Mouse (Mus musculus): ENCODE data around the gene Cnnm1.

Gene Cnnm1

DNA sequence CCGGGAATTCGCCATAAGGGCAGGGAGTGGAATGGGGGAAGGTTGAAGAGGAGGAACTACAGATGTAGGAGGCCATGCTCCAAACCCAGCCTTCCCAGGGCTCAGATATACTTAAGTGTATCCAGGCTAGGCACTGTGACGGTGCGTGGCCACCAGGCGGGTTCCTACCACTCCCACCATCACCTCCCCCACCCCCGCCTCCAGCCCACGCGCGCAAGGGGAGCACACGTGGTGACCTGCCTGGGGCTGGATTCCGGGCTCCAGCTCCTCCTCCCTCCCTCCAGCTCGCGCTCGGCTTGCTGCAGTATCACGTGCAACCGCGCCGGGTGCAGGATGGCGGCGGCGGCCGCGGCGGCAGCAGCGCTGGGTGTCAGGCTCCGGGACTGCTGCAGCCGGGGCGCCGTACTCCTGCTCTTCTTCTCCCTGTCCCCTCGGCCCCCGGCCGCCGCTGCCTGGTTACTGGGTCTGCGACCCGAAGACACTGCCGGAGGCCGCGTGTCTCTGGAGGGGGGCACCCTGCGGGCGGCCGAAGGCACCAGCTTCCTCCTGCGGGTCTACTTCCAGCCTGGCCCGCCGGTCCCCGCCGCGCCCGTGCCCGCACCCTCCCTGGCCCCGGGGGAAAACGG lies at the start of gene Cnnm1:
Gene Cnnm1 (plus strand): TSS at position 325 of the 626 bp plus-strand sequence.
- DNase-seq (ENCODE audit: low spot score) = peak; percentile 31

DNA sequence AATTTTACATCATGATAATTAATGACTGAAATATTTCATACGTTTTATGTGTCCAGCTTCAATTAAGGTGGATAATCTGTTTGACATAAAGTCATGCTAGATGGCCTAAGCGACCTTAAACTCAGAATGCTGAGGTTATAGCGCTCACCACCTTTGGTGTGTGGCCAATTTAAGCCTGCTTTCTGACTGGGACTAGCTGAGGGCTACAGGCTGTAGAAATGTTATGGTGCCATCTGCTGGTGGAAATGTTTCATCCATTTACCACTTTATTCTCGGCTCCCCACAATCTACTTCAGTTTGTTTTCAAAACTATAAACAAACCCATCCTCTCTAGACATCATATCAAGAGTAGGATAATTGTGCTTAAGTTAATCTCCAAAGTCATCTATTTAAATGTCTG lies 43.9 kb upstream of the Cnnm1 start:
- no peak for DNase-seq (ENCODE audit: low spot score)

GRCm38 (mm10) chr19:43407181-43407580 lies 33.1 kb upstream of the Cnnm1 start:
- no peak for DNase-seq (ENCODE audit: low spot score)

- no peak for DNase-seq (ENCODE audit: low spot score)
These were observed 24.7 kb upstream of the Cnnm1 start for GRCm38 (mm10) chr19:43415565-43415964.

- no peak for DNase-seq (ENCODE audit: low spot score)
These were observed 19.7 kb upstream of the Cnnm1 start for GRCm38 (mm10) chr19:43420506-43420905.

DNA sequence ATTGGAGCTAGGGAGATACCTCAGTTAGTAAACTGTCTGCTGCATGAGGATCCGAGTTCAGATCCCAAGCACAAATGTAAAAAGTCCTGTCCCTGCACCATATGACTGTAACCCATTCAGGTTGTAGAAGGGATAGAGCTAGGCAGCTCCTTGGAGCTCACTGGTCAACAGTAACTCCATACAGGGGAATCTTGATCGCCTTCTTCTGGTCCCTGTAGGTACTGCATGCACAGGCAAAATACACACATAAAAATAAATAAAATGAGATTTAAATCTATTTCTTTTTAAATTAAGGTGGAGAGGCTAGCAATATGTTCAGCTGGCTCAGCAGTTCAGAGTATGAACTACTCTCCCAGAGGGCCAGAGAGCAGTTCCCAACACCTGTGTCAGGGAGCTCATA lies 16.2 kb upstream of the Cnnm1 start:
- DNase-seq (ENCODE audit: low spot score) = no peak

DNA sequence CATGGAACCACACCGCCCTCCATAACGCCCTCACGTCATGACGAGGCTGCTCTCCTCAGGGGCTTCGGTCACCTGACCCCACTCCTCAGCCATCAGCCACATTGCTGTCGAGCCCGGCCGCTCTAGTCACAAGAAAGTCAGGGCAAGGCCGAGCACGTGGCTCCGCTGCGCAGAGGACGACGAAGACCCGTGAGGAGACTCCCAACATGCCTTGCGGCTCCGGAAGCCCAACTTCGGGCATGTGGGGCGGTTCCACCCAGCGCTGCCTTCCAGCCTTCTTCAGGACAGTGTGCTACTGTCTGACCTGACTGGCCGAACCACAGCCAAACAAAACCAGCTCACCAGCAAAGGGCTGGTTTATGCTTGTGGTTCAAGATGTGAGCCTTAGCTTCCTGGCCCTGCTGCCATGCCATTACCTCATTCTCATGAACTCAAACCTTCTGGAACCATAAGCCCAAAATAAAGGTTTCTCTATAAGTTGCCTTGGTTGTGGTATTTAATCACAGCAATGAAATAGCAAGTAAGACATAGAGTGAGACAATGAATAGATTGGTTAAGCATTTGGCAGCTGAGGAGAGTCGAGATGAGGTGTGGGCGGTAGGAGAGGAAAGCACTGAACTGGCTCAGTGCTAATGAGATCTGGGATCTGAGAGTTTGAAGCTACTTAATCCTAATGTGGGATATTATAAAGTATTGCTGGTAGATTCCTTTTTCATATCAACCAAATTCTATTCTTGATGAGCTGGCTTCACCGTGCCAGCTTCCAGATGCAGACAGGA lies 12.6 kb upstream of the Cnnm1 start:
- DNase-seq (ENCODE audit: low spot score) = no peak

GRCm38 (mm10) chr19:43439246-43439645 lies 990 bp upstream of the Cnnm1 start:
- DNase-seq (ENCODE audit: low spot score) = no peak

DNA sequence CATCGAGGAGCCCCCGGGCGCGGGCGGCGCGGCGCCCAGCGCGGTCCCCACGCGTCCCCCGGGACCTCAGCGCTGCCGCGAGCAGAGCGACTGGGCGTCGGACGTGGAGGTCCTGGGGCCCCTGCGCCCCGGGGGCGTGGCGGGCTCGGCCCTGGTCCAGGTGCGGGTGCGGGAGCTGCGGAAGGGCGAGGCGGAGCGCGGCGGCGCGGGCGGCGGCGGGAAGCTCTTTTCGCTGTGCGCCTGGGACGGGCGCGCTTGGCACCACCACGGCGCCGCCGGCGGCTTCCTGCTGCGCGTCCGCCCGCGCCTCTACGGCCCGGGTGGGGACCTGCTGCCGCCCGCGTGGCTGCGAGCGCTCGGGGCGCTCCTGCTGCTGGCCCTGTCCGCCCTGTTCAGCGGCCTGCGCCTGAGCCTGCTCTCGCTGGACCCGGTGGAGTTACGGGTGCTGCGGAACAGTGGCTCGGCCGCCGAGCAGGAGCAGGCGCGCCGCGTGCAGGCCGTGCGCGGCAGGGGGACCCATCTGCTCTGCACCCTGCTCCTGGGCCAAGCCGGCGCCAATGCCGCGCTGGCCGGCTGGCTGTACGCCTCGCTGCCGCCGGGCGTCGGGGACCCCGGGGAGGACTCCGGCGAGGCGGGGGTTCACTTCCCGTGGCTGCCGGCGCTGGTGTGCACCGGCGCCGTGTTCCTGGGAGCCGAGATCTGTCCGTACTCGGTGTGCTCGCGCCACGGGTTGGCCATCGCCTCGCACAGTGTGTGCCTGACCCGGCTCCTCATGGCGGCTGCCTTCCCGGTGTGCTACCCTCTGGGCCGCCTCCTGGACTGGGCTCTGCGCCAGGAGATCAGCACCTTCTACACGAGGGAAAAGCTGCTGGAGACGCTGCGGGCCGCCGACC lies 778 bp downstream of the Cnnm1 start:
- no peak for DNase-seq (ENCODE audit: low spot score)

- DNase-seq (ENCODE audit: low spot score) = no peak
These were observed 1.4 kb downstream of the Cnnm1 start for GRCm38 (mm10) chr19:43441661-43441990.

DNA sequence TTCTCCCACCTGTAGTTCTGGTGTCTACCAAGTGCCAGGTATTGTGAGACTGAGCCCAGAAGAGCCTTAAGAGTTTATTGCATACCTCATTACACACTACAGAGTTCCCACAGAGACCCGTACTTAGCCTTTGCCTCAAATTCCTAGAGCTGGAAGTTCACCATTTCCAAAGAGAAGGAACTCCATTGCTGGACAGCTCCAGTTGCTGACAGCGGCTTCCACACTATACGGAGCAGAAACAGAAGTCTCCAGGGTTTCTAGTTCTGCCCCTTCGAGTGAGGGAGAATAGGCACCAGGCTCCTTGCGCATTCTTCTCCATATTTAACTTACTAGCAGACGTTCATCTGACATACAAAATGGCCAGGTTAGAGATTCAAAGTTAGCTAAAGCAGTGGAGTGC lies 2.0 kb downstream of the Cnnm1 start:
- DNase-seq (ENCODE audit: low spot score) = no peak

GRCm38 (mm10) chr19:43442906-43443305 lies 2.7 kb downstream of the Cnnm1 start:
- no peak for DNase-seq (ENCODE audit: low spot score)

DNA sequence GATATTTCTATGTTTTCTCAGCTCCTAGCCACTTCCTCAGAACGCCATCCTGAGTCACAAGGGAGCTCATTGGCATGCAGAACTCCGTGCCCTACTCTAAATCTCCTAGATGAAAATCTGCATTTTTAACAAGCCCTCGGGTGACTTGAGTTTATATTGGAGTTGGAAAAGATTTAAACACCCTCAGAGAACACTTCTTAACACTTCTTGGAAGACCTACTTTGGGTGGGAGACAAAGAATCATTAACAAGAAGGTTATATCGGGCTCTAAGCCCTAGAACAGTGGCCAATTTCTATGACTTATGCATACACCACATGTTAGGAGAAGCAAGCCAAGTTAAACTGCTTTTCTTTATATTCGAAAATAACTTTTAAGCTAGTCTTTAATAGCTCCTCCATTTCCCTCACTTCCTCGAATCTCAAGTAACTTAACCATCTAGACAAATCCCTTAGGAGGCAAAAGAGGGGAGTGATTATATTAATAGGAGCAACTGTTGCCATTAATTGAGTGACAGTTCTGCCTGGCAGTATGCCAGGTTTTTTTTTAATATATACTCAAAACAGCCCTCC lies 4.5 kb downstream of the Cnnm1 start:
- DNase-seq (ENCODE audit: low spot score) = no peak

DNA sequence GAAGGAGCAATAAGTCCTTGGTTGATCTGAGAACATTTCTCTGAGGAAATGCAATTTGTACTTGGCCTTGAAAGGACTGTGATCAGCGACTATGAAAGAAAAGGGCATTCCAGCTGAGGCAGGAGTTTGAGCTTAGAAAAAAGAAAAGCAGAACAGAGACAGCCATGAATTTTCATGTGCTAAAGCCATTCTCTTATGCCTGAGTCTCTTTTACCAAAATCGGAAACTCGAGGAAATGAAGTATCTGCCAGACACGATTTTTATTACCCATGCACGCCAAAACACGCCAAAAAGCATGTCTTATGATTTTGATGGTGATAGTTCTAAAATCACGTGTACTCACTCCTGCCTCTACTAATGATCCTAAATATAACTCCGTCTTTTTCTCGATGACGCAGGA lies 11.3 kb downstream of the Cnnm1 start:
- DNase-seq (ENCODE audit: low spot score) = no peak

GRCm38 (mm10) chr19:43452176-43452575 lies 11.9 kb downstream of the Cnnm1 start:
- DNase-seq (ENCODE audit: low spot score) = no peak

DNA sequence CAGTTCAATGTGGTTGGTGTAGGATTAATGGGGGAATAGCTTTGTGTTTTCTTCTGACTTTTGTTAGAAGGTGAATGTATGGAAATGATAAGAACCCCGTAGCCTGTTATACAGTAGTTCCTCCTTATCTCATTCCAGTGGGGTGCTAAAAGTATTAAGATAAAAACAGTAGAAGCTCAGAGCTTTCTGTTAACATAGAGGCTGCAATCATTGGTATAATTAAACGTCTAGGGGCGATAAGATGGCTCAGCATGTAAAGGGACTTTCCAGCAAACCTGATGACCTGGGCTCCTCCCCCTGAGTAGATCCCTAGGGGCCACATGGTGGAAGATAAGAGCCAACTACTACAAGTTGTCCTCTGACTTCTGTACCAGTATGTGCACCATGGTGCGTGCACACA lies 12.8 kb downstream of the Cnnm1 start:
- no peak for DNase-seq (ENCODE audit: low spot score)

DNA sequence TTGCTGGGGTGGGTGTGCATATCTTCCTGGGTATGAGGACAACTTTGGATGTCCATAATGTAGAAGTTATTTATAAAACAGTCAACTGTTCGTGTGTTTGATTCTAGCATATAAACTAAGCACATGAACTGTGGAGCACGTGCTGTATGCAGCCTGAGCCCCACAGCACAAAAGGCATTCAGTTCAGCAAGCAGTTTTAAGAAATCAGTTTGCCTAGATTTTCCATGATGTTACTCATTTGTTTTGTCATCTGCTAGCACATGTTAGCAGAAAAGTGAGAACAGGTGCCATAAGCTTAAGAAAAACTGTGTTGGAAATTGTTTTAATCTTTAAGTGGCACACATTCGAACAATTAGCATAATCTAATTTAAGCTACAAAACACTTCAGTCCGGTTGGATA lies 19.7 kb downstream of the Cnnm1 start:
- no peak for DNase-seq (ENCODE audit: low spot score)

DNA sequence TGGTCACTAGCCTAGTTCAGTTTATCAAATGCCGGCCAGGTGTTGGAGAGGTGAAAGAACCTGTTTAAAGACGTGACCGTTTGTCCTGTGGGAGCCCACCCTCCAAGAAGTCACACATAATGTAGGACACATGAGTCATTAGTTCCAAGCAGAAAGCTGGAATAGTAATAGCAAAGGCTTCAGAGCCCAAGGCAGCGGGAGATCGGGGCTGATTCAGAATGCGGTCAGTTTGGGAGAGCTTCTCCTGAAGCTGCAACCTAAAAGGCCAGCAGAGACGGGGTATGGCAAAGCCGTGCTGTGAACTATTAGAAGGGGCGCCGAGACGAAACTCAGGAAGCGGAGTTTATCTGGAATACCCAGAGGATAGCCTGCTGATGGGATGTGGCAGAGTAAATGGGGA lies 20.2 kb downstream of the Cnnm1 start:
- DNase-seq (ENCODE audit: low spot score) = no peak

DNA sequence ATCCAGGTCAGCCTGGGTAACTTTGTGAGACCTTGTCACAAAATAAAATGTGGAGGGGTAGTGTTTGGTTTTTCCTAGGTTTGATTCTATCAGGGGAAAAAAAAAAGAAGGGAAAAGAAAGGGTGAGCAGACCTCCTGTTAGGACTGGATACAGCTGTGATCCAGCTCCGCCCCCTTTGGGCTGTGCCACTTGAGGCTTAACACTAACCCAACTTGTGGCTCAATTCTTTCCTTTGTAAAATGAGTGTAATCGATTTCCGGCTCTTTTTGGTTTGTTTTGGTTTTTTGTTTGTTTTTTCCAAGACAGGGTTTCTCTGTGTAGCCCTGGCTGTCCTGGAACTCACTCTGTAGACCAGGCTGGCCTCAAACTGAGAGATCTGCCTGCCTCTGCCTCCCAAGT lies 21.9 kb downstream of the Cnnm1 start:
- no peak for DNase-seq (ENCODE audit: low spot score)

DNA sequence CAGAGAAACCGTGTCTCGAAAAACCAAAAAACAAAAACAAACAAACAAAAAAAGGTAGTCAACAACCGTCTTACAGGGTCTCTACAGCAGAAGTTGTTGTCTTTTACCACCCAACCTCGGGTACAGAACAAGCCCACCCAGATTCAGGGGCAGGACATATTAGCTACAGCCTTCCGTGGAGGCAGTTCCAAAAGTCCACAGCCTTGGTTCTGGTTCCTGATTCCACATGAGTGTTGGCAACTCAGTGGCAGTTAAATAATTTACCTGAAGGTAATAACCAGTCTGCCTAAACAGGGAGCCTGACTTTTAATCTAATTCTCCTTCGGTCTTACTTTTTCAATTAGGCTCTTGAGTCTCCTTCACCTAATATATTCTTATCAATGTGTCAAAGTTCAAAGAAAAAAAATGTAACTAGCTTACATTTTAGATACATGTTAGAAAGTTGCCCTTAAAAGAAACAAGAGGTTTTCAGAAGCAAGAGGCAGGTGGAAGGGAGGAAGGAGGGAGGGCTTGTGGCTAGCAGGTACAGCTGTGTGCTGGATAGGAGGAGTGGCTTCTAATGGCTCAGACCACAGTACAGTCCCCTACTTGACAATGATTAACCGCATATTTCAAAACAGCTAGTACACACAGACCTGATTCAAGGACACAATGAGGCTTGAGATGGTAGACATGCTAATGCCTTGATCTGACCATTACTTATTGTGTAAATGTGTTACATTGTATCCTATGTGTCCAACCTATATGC lies 23.5 kb downstream of the Cnnm1 start:
- no peak for DNase-seq (ENCODE audit: low spot score)

DNA sequence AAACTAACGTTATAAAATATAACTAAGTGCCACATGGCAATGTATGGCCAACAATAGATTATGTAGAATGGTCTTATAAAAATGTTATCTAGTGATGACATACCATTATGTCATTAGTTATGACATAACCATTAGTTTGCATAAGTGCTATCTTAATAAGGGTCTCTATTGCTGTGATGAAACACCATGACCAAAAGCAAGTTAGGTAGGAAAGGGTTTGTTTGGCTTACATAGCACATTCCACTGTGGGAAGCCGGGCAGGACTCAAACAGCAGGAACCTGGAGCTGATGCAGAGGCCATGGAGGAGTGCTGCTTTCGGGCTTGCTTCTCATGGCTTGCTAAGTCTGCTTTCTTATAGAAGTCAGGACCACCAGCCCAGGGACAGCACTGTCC lies 24.1 kb downstream of the Cnnm1 start:
- no peak for DNase-seq (ENCODE audit: low spot score)

DNA sequence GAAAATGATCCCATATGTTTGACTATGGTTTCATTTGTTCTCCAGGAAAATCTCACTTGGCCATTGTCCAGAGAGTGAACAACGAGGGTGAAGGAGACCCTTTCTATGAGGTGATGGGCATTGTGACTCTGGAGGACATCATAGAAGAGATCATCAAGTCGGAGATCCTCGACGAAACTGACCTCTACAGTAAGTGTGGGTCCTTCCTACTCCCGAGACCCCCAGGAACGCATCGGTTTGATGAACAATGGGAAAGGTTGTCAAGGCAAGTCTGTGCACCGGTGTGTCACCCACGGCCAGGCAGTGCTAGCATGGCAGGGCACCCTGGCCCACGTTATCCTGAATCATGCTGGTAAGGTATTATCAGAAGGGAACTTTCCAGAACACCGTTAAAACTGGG lies 24.8 kb downstream of the Cnnm1 start:
- no peak for DNase-seq (ENCODE audit: low spot score)
